Mouse (Mus musculus) left cerebral cortex, postnatal 10 days (tissue): ENCODE measurements around the gene Olfr222. TPM values are rescaled to one million over a fixed set of nuclear protein-coding genes. Genes with fewer than 3 reads are reported as not detected.
"Not testable (repeated sequence)": the region's sequence is repeated elsewhere in the genome, so short reads cannot be mapped to it uniquely, and the experiment has no call there.

ENCODE experiments used
- DNase-seq, 2 experiments: peaks; one replicate each; pipeline ENCODE4 v3.0.0; 2021 to 2022; ENCODE audit warnings: low spot score in 2 of 2, mixed read lengths in 1 of 2; ENCODE audit errors: extremely low spot score in 1 of 2
- intact Hi-C: fragments of 180-260 bp; cut with DNase I; formaldehyde crosslinking; loops from one replicate; pipeline ENCODE4 v1.15.1; 2025
- total RNA-seq, 2 experiments: library from RNA; stranded (reverse); gene quantifications; 2 replicates each; pipeline ENCODE4 v1.2.3; 2021

Olfr222 gene
- not detected for total RNA-seq

DNA sequence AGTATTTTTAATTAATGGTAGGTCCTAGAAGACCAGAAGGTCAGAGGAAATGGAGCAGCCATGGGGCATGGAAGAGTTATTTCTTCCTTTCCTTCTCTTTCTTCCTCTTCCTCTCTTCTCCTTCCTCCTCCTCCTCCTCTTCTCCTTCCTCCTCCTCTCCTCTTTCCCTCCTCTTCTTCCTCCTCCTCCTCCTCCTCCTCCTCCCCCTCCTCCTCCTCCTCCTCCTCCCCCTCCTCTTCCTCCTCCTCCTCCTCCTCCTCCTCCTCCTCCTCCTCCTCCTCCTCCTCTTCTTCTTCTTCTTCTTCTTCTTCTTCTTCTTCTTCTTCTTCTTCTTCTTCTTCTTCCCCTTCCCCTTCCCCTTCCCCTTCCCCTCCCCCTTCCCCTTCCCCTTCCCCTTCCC, at the start of gene Olfr222:
TSS of gene Olfr222 (minus strand) at position 101 of the 400 bp plus-strand sequence.
- DNase-seq, intact Hi-C loops: not testable (repeated sequence)

DNA sequence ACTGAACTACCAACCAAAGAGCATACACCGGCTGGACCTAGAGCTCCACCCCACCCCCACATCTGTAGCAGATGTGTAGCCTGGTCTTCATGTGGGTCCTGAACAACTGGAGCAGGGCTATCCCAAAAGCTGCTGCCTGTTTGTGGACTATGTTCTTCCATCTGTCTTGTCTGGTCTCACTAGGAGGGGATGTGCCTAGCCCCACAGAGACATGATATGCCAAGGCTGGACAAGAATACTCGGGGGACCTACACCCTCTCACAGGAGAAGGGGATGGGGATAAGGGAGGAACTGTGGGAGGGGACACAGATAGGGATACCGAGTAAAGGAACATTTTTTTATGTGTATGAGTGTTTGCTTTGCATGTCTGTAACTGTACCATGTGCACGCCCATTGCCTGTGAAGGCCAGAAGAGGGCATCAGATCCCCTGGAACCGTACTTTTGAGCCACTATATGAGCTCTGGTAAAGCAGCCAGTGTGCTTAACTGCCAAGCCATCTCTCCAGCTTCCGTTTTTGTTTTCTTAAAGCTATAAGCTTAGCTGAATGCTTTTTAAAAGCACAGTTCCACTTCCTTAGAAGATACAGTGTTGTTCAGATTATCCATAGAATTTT, 48.1 kb upstream of the Olfr222 start:
- intact Hi-C loops = no loop called here
- DNase-seq = peak; percentile 51 to 61

DNA sequence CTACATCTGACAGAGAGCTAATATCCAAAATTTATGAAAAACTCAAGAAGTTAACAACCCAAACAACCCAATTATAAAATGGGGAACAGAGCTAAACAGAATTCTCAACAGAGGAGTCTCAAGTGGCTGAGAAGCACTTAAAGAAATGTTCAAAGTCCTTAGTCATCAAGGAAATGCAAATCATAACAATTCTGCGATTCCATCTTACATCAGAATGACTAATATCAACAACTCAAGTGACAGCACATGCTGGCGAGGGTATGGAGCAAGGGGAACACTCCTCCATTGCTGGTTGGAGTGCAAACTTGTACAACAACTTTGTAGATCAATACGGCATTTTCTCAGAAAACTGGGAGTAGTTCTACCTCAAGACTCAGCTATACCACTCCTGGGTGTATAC, 46.2 kb upstream of the Olfr222 start:
- DNase-seq = no peak
- intact Hi-C loops = no loop called here

DNA sequence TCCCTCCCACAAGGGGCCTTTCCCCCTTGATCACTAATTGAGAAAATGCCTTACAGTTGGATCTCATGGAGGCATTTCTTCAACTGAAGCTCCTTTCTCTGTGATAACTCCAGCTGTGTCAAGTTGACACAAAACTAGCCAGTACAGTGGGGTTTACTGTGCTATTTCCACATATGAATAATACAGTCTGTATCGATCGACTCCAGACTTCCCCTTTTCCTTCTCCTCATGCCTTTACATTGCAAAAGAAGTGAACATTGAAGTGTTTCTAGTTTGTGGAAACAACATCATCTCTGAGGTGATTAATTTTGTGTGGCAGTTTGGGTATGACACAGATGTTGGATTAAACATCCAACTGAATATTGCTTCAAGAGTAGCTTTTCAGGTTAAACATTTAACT, 41.0 kb upstream of the Olfr222 start:
- intact Hi-C loops = not testable (repeated sequence)

DNA sequence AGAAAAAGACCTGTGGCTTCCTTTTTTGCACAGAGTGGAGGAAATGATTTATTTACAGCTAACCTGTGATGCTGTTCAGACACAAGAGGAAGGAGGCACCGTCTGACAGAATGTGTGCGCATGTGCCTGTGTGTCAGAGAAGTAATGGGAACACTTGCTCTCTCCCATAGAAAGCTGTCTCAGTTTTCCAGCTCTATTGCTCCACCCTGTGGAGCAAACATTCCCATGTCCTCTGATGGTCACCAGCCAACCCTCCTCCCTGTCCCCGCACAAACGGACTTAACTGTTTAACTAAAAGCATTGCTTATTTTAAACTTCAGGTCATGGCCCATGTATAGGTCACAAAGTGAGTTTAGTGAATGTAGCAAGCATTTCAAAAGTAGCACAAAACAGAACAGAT, 38.1 kb upstream of the Olfr222 start:
- peak; percentile 16 to 51 for DNase-seq
- intact Hi-C loops = loop anchor here (2.0 kb wide), 1 partner anchor 87 kb away; the partner anchor contains the start of gene Zkscan17

More for the DNA sequence above, 41.0 kb upstream of the Olfr222 start:
- DNase-seq = not testable (repeated sequence)

- no peak for DNase-seq
- intact Hi-C loops = no loop called here
Observed at GRCm38 (mm10) chr11:59611646-59612045, 35.6 kb upstream of the Olfr222 start.

DNA sequence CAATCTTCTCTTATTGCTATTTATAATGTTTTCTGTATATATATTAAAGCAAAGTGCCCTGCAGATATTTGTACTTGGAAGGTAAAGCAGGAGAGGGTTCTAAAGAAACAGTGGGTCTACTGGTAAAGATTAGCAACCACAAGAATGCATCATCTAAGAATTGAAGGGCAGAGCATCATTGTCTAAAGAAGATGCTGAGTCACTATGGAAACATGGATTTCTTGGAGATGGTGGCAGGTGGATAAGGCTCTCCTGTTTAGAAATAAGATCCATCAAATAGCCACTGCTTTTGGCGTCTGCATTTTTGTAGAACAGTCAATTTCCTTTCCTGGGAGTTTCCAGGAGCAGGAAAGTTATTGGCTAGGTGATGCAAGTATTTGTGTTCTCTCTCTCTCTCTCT, 26.3 kb upstream of the Olfr222 start:
- no peak for DNase-seq
- intact Hi-C loops = no loop called here

DNA sequence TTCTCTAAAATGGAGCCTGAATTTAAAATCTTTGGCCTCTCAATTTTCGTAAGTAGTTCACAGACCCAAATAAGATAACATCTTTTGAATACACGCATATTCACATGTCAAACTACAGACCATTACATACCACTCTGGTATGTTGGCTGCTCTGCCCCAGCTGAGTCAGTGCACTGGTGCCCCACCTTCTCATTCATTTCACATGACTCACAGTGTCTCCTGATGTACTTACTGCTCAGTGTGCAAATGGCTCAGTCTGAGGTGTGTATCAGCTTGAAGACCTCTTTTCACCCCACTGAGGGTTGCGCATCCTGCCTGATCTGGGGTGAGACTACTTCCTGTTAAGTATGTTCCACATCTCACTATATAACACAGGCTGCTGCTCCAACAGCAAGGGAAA, 24.8 kb upstream of the Olfr222 start:
- intact Hi-C loops = no loop called here

GRCm38 (mm10) chr11:59599211-59599610, 23.2 kb upstream of the Olfr222 start:
- DNase-seq = no peak
- intact Hi-C loops = no loop called here

More for the DNA sequence above, 24.8 kb upstream of the Olfr222 start:
- DNase-seq = no peak

DNA sequence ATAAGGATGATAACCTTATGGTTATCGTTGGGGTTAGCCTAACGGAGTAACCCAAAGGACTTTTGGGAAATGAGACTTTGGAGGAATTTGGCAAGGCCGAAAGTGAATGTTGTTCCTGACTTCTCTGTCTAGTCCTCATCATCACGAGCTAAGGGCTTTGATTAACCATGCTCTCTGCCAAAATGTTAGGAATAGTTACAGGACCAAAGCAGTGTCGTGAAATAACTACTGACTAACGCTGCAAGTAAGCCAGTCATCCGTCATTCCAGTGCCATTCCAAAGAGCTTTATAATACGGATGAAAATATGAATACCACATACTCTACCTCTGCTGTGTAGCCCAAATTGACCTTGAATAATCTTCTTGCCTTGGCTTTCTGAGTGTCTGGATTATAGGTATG, 20.9 kb upstream of the Olfr222 start:
- intact Hi-C loops = no loop called here
- DNase-seq = no peak

GRCm38 (mm10) chr11:59596091-59596490, 20.1 kb upstream of the Olfr222 start:
- intact Hi-C loops = no loop called here
- DNase-seq = no peak

- DNase-seq = no peak
- intact Hi-C loops = no loop called here
Observed at GRCm38 (mm10) chr11:59593189-59593588, 17.2 kb upstream of the Olfr222 start, which contains the start of gene Olfr223. TSS of gene Olfr223 (minus strand) at chr11:59593289.

DNA sequence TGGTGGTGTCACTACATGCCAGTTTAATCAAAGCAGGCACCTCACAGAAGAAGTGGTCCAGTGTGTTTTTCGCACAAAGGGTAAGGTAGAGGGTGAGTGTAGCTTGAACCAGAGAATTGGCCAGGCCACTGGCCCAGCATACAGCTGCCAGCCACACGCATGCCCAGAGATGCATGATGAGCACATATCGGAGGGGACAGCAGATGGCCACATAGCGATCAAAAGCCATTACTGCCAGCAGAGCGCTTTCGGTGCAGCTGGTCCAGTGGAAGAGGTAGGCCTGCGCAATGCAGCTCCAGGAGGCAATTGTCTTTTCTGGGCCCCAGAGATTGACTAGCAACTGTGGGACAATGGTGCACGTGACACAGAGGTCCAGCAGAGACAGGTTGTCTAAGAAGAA, 13.5 kb upstream of the Olfr222 start:
- intact Hi-C loops = no loop called here
- no peak for DNase-seq

GRCm38 (mm10) chr11:59584539-59584938, 8.5 kb upstream of the Olfr222 start:
- intact Hi-C loops = no loop called here
- DNase-seq = no peak

DNA sequence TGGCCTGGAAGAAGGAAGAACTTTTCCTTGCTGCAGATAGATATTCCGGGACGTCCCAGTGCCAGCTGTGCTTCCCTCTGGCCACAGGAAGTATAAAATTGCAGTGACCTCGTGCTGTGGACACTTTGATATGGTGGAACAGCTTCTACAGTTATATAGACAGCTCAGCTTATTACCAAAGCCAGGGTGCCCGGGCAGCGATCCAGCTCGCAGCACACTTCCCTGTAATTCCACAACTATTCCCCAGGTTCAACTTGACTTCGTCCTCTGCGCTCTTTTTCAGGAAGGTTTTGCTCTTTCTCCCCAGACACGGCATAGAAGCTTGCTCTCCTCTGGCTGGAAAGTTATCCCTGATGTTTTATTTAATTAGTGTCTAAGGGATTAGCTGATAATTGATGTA, 309 bp downstream of the Olfr222 start:
- DNase-seq = no peak
- intact Hi-C loops = no loop called here

DNA sequence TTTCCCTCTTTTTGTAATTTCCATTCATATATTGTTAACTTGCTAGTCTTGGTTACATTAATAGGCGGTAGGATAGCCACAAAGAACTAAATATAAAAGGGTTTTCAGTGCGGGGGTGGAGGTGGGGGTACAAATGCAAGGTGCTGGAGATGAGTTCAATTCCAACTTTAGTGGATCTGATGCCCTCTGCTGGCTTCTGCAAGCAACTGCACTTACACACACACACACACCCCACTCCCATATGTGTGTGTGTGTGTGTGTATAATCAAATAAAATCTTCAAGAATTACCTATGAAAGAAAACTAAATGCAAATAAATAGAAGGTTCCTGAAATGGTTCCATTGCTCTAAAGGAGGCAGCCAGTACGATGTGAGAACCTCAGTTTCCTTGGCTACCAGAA, 6.7 kb downstream of the Olfr222 start:
- DNase-seq = no peak
- intact Hi-C loops = loop anchor here (5.0 kb wide), 1 partner anchor 42 kb away; the partner anchor contains the start of gene Zkscan17

DNA sequence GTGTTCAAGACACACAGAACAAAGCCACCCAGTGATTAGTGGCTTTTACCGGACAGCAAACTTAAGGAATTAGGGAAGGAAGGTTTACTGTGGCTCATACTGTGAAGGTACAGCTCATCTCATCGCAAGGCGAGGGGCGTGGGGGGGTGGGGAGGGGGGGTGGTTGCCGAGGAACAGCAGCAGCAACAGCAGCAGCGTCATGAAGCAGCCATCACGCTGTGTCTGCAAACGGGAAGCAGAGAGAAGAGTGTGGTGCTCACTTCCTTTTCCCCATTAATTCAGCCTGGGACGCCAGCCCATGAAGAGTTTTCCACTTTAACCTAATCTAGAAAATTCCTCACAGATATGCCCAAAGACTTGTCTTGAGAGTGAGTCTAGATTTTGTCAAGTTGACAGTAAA, 13.2 kb downstream of the Olfr222 start:
- no peak for DNase-seq
- intact Hi-C loops = no loop called here

DNA sequence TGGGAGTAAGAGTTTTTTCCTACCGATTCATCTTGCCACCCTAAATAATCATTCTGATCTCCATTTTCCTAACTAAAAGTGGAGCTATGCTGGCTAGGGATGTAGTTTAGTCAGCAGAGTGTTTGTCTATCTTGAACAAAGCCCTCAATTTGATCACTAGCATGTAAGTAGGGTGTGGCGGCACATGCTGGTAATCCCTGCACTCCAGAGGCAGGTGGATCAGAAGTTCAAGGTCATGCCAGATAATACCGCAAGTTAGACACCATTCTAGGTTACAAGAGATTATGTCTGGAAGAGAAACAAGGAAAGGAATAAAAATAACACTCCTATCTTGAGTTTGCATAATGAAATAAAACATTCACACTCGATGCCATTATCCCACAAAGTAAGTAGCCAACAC, 13.7 kb downstream of the Olfr222 start:
- intact Hi-C loops = no loop called here
- DNase-seq = no peak

- no peak for DNase-seq
- intact Hi-C loops = no loop called here
Observed at GRCm38 (mm10) chr11:59560906-59561305, 15.1 kb downstream of the Olfr222 start.

GRCm38 (mm10) chr11:59554535-59554934, 21.5 kb downstream of the Olfr222 start:
- no peak for DNase-seq
- intact Hi-C loops = no loop called here

DNA sequence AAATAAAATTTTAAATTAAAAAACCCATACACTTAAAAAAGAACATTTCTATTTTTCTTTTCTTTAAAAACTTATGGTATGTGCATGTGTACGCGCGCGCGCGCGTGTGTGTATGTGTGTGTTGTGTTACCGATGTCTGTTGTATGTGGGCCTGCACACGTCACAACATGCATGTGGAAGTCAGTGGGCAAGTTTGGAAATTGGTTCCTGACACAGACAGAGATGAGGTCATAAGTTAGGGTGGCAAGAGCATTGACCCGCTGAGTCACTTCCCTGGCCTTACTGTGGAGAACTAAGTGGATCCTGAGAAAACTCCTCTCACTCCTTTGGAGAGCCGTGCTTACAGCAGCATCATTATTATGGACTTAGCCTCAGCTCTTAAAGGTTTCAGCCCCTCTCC, 21.9 kb downstream of the Olfr222 start:
- DNase-seq = no peak
- intact Hi-C loops = no loop called here
